Mouse (Mus musculus) limb, embryonic 14.5 days (tissue): ENCODE results near the gene Cyth1. TPM values are rescaled to one million over a fixed set of nuclear protein-coding genes. Genes with fewer than 3 reads are reported as not detected.

Source experiments
- ATAC-seq: fragments of 200-750 bp; cut with Nextera tagmentation; 2 replicates; pipeline ENCODE4 v1.8.0; 2017; ENCODE audit warnings: low read depth, moderate number of reproducible peaks, moderate TSS enrichment; ENCODE audit not compliant: low FRiP score
- DNase-seq: peaks from one replicate; pipeline ENCODE4 v3.0.0-alpha.2; 2015; ENCODE audit warnings: low spot score
- H3K27ac ChIP-seq: fragments of 300-500 bp; sonication (generic); replicated peaks from 2 replicates; pipeline ENCODE4 v1.5.1; 2014; ENCODE audit warnings: low read depth, mild to moderate bottlenecking, low read length, moderate library complexity, mixed read lengths
- H3K27me3 ChIP-seq: fragments of 300-500 bp; sonication (generic); 2 replicates; pipeline ENCODE4 v1.6.1; 2014; ENCODE audit warnings: low read length, mixed read lengths; ENCODE audit not compliant: control insufficient read depth, insufficient read depth
- H3K36me3 ChIP-seq: fragments of 300-500 bp; sonication (generic); 2 replicates; pipeline ENCODE4 v1.6.1; 2014; ENCODE audit warnings: mild to moderate bottlenecking, low read length, moderate library complexity, mixed read lengths; ENCODE audit not compliant: control insufficient read depth, insufficient read depth
- H3K4me1 ChIP-seq: fragments of 300-500 bp; sonication (generic); 2 replicates; pipeline ENCODE4 v1.6.1; 2014; ENCODE audit warnings: antibody characterized with exemption, low read length, mixed read lengths; ENCODE audit not compliant: control insufficient read depth, insufficient read depth
- H3K4me2 ChIP-seq: fragments of 300-500 bp; sonication (generic); replicated peaks from 2 replicates; pipeline ENCODE4 v1.6.1; 2014; ENCODE audit warnings: low read depth, mild to moderate bottlenecking, low read length, moderate library complexity; ENCODE audit not compliant: severe bottlenecking
- H3K4me3 ChIP-seq: fragments of 300-500 bp; sonication (generic); replicated peaks from 2 replicates; pipeline ENCODE4 v1.5.1; 2014; ENCODE audit warnings: low read length
- H3K9ac ChIP-seq: fragments of 300-500 bp; sonication (generic); 2 replicates; pipeline ENCODE4 v1.6.1; 2014; ENCODE audit warnings: mild to moderate bottlenecking, low read depth, low read length, moderate library complexity; ENCODE audit not compliant: severe bottlenecking
- H3K9me3 ChIP-seq: fragments of 300-500 bp; sonication (generic); 2 replicates; pipeline ENCODE4 v1.6.1; 2016; ENCODE audit warnings: low read length; ENCODE audit not compliant: control insufficient read depth
- POLR2A ChIP-seq: fragments of 200-500 bp; IDR thresholded peaks from 2 replicates; pipeline ENCODE4 v1.8.0; 2012; ENCODE audit warnings: inconsistent platforms, mild to moderate bottlenecking, moderate library complexity, borderline replicate concordance; ENCODE audit not compliant: insufficient read depth, insufficient read length; ENCODE audit errors: extremely low read depth
- WGBS: fragments of 180-500 bp; shearing (Covaris S2); extraction: QIAGEN DNeasy Blood & Tissue Kit; methylation state at CpG from one replicate; pipeline ENCODE4 v1.1.7; 2014; 5-methylcytosine and 5-hydroxymethylcytosine counted together
- polyA plus RNA-seq, 2 experiments: library from polyadenylated mRNA; depleted of rRNA in 1 of 2; stranded (reverse) in 1 of 2; unstranded in 1 of 2; fragments of >200 nt; fragmentation: Nextera tagmentation in 1 of 2; extraction: Ambion mirVana in 1 of 2; gene quantifications; 2 replicates each; pipeline versions ENCODE4 v1.2.1 to v1.2.3; 2012 to 2014

Gene Cyth1
- polyA plus RNA-seq, 2 experiments, result 13.5 to 22.3 TPM

DNA sequence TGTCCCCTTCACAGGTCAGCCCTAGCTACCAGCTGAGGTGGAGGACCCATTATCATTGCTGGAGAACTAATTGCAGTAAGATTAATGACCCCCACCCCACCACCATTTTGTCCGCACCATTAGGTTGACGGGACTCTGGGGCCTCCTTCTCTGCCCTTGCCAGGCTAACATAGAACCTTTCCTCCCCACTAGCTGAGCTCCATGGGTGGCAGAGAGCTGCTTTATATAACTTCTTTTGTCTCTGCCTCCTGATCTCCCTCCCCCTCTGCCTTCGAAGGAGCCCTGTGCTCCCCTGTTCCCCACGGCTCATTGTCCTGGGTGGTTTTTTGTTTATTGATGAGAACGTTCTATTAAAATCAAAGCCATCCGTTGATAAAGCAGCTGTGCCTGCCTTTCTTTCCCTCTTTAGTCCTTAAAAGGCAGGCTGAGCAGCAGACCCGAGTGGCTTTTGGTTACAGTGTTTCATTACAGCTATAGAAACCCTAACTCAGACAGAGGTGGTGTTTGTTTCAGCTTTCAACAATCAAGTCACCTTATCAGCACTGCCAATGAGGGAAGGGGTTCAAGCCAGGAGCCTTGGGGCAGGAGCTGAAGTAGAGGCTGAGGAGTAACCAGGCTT is 105.7 kb downstream of the Cyth1 start:
- TF ChIP-seq POLR2A, result no peak
- H3K27ac ChIP-seq, result no peak overlapping the region
- 45% methylated on average over 7 of the region's 7 CpGs for WGBS
- H3K4me2 ChIP-seq, result no peak overlapping the region
- no peak overlapping the region for H3K4me3 ChIP-seq
- H3K27me3 ChIP-seq, result no peaks in the 10 kb centered on the region
- ATAC-seq (no peak), DNase-seq (no peak)
- no peaks in the 10 kb centered on the region for H3K36me3 ChIP-seq
- no peak overlapping the region for H3K9ac ChIP-seq
- no peaks in the 10 kb centered on the region for H3K9me3 ChIP-seq
- H3K4me1 ChIP-seq, result peaks cover 3% of the 10 kb centered on the region

- no peaks in the 10 kb centered on the region for H3K36me3 ChIP-seq
- no peak for DNase-seq
- 0 out of 2 replicates have a peak, but pooled peaks have one; percentile 12 for ATAC-seq
- no peak overlapping the region for H3K9ac ChIP-seq
- TF ChIP-seq POLR2A, result no peak
- WGBS, result 70% methylated on average over 10 of the region's 10 CpGs
- H3K4me2 ChIP-seq, result no peak overlapping the region
- H3K27me3 ChIP-seq, result no peaks in the 10 kb centered on the region
- no peak overlapping the region for H3K4me3 ChIP-seq
- no peaks in the 10 kb centered on the region for H3K9me3 ChIP-seq
- peaks cover 3% of the 10 kb centered on the region for H3K4me1 ChIP-seq
- no peak overlapping the region for H3K27ac ChIP-seq
These were observed 107.4 kb downstream of the Cyth1 start for GRCm38 (mm10) chr11:118140771-118141565.

- Histone ChIP-seq H3K4me3 (no peak overlapping the region), H3K27me3 (no peaks in the 10 kb centered on the region), H3K4me2 (no peak overlapping the region), H3K27ac (no peak overlapping the region), H3K9ac (no peak overlapping the region), H3K9me3 (no peaks in the 10 kb centered on the region), H3K36me3 (no peaks in the 10 kb centered on the region), H3K4me1 (peaks cover 3% of the 10 kb centered on the region)
- no peak for DNase-seq
- WGBS, result 97% methylated on average over 6 of the region's 6 CpGs
- no peak for ATAC-seq
- TF ChIP-seq POLR2A, result no peak
These were observed 110.0 kb downstream of the Cyth1 start for GRCm38 (mm10) chr11:118138347-118138746.

- Histone ChIP-seq H3K4me3 (no peak overlapping the region), H3K9ac (no peak overlapping the region), H3K4me2 (no peak overlapping the region), H3K27ac (no peak overlapping the region), H3K9me3 (no peaks in the 10 kb centered on the region), H3K4me1 (peaks cover 3% of the 10 kb centered on the region), H3K27me3 (no peaks in the 10 kb centered on the region), H3K36me3 (no peaks in the 10 kb centered on the region)
- ATAC-seq (no peak), DNase-seq (no peak)
- TF ChIP-seq POLR2A, result no peak
- WGBS, result 30% methylated on average over 5 of the region's 5 CpGs
These were observed 112.2 kb downstream of the Cyth1 start for GRCm38 (mm10) chr11:118136172-118136632.

- no peaks in the 10 kb centered on the region for H3K27me3 ChIP-seq
- WGBS, result 43% methylated on average over 6 of the region's 6 CpGs
- ATAC-seq, result no peak
- no peak overlapping the region for H3K4me3 ChIP-seq
- no peak overlapping the region for H3K9ac ChIP-seq
- no peak for TF ChIP-seq POLR2A
- no peak overlapping the region for H3K27ac ChIP-seq
- H3K4me1 ChIP-seq, result peaks cover under 1% of the 10 kb centered on the region; the same call in 1 of the 2 replicates
- no peak for DNase-seq
- H3K36me3 ChIP-seq, result no peaks in the 10 kb centered on the region
- H3K4me2 ChIP-seq, result no peak overlapping the region
- H3K9me3 ChIP-seq, result no peaks in the 10 kb centered on the region
These were observed 113.1 kb downstream of the Cyth1 start for GRCm38 (mm10) chr11:118135271-118135670.
